Mouse (Mus musculus): ENCODE measurements around the gene Cenpt. TPM values are rescaled to one million over a fixed set of nuclear protein-coding genes. Genes with fewer than 3 reads are reported as not detected.
A peak's percentile ranks its signal among the peaks of the same experiment; 100 is the strongest.

Gene Cenpt
- 67.1 and 70.7 TPM in 2 replicates for polyA plus RNA-seq (2016; fragmentation: Nextera tagmentation; extraction: Ambion mirVana)

DNA sequence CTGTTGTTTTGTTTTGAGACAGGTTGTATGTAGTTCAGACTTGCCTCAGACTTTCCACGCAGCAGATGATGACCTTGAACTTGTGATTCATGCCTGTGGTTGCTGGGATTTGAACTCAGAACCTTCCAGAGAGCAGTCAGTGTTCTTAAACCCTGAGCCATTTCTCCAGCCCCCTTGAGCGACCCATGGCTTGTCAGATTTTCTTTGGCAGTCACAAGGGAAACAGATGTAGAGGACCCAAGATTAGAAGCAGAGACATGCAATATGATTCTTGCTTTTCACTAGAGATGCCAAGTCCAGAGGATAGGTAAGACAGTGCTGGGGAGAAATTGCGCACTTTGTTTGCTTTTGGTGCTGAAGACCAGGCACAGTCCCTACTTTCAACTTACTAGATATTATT lies at the start of gene Cenpt:
TSS of gene Cenpt (minus strand) at position 101 of the 400 bp plus-strand sequence.
- no peak for ATAC-seq (ENCODE audit: low FRiP score)

GRCm38 (mm10) chr8:105900941-105901616 lies 48.0 kb upstream of the Cenpt start:
- Histone ChIP-seq H3K4me2 (peak overlapping the region; percentile 91), H3K4me1 (peaks cover 10% of the 10 kb centered on the region), H3K36me3 (replicated peaks) (no peaks in the 10 kb centered on the region), H3K4me3 (replicated peaks) (peak overlapping the region; percentile 92), H3K9me3 (no peaks in the 10 kb centered on the region), H3K27me3 (no peaks in the 10 kb centered on the region), H3K27ac (peak overlapping the region; percentile 86), H3K9ac (peak overlapping the region; percentile 95)
- no peak for ATAC-seq (ENCODE audit: low FRiP score)
- 39% methylated on average over 16 of the region's 16 CpGs for WGBS

More for the DNA sequence above, at the start of gene Cenpt:
- no peaks in the 10 kb centered on the region for H3K27me3 ChIP-seq
- H3K27ac ChIP-seq: no peak within 1 kb of the TSS
- peaks cover 38% of the 10 kb centered on the region for H3K4me1 ChIP-seq
- H3K4me2 ChIP-seq: no peak within 1 kb of the TSS
- no peak within 1 kb of the TSS for H3K4me3 ChIP-seq (replicated peaks)
- WGBS: 92% methylated on average over 3 of the region's 3 CpGs
- H3K9ac ChIP-seq: no peak within 1 kb of the TSS
- peaks cover 13% of the 10 kb centered on the region for H3K36me3 ChIP-seq (replicated peaks)
- no peaks in the 10 kb centered on the region for H3K9me3 ChIP-seq

DNA sequence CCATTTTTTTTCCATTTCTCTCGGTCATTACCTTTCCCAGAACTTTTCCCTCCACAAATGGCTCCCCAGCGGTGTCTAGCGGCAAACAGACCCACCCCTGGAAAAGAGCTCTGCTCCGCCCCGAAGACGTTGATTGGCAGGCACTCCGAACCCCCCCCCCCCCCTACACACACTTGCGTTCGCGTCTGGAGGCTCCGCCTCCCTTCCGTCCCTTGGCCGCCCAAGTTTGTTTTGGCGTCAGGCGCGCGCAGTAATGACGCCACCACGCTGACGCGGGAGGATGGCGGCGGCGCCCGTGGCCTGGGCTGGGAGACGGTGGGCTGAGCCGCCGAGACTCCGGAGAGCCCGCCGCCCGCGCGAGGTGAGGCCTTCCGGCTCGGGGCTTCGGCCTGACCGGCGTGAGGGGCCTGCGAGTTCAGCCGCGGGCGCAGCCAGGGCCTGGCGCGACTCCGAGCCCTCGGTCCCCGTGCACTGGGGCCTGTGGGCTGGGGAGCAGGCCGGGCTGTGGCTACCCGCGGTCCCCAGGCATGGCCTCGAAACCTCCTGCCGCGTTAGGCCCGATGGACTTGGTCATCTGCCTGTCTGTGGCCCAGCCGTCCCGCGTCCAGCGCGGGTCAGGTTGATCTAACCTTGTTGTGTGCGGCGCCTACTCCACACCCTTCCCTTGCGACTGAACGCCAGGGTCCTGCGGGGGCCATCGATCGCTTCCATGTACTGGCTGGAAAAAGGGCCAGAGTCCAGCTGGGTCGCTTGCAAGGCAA lies 47.3 kb upstream of the Cenpt start, which contains the start of gene Pskh1:
TSS of gene Pskh1 (plus strand) at position 262 of the 761 bp plus-strand sequence.
- Histone ChIP-seq H3K27me3 (no peaks in the 10 kb centered on the region), H3K4me2 (peak within 1 kb of the TSS; percentile 91), H3K4me3 (replicated peaks) (peak within 1 kb of the TSS; percentile 92), H3K4me1 (peaks cover 10% of the 10 kb centered on the region), H3K9me3 (no peaks in the 10 kb centered on the region), H3K27ac (peak within 1 kb of the TSS; percentile 86), H3K36me3 (replicated peaks) (no peaks in the 10 kb centered on the region), H3K9ac (peak within 1 kb of the TSS; percentile 95)
- peak; percentile 95 for ATAC-seq (ENCODE audit: low FRiP score)
- under 1% methylated on average over 68 of the region's 68 CpGs for WGBS

DNA sequence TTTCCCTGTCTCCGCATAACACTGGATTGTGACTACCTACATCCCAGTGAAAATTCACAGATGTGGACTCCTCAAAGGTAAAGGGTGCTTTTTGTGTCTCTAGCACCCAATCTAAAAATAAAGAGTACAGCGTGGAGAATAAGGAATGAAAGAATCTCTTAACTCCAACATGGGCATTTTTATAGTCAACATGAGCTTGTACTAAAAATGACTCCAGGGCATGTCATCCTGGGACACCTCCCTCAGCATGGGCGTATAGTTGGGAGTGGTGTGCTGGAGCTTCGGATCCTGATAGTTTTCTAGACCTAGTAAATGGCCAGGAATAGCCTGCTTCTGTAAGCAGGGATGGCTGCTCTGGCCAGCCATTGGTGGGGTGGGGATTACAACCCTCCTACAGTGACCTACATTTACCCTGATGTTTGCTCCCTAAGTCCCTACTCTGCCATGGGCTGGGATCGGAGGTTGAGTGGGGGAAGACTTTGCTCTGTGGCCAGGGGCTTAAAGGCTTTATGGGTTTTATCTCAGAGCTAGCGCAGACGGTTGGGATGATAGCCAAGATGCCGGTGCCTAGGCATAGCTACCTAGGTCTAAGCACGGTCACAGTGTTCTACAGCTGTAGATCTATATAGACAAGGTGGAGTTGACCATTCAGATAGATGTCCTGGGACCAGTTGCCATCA lies 44.9 kb upstream of the Cenpt start:
- Histone ChIP-seq H3K27ac (no peak overlapping the region), H3K27me3 (no peaks in the 10 kb centered on the region), H3K36me3 (replicated peaks) (peaks cover 10% of the 10 kb centered on the region; the same call in 1 of the 2 replicates), H3K4me2 (no peak overlapping the region), H3K9me3 (no peaks in the 10 kb centered on the region), H3K9ac (no peak overlapping the region), H3K4me1 (peaks cover 20% of the 10 kb centered on the region), H3K4me3 (replicated peaks) (no peak overlapping the region)
- no peak for ATAC-seq (ENCODE audit: low FRiP score)
- 80% methylated on average over 9 of the region's 9 CpGs for WGBS

DNA sequence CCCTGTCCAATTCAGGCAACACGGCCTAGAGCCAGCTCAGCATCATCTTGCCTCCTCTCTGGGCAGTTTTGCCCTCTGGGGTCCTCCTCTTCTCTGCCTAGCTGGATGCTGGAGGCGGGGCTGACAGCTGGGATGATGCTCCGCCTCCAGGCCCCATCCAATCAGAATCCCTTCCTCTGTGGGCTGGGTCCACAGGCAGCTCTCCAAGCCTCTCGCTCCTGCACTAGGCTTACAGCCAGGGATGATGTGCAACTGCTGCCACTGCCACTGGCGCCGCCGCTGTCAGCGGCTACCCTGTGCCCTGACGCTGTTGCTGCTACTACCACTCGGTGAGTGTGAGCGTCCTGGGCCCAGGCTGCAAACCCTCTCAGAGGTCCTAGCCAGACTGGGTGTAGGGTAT lies 40.3 kb upstream of the Cenpt start, which contains the start of gene Nrn1l:
TSS of gene Nrn1l (plus strand) at position 229 of the 400 bp plus-strand sequence.
- peak; percentile 96 for ATAC-seq (ENCODE audit: low FRiP score)
- no peaks in the 10 kb centered on the region for H3K27me3 ChIP-seq
- peak within 1 kb of the TSS; percentile 20; the same call in 1 of the 2 replicates for H3K4me2 ChIP-seq
- no peak within 1 kb of the TSS for H3K4me3 ChIP-seq (replicated peaks)
- 3% methylated on average over 11 of the region's 11 CpGs for WGBS
- H3K36me3 ChIP-seq (replicated peaks): peaks cover 54% of the 10 kb centered on the region
- H3K9ac ChIP-seq: peak within 1 kb of the TSS; percentile 43; the same call in 1 of the 2 replicates
- H3K27ac ChIP-seq: peak within 1 kb of the TSS; percentile 51; the same call in 1 of the 2 replicates
- H3K4me1 ChIP-seq: peaks cover 10% of the 10 kb centered on the region
- H3K9me3 ChIP-seq: no peaks in the 10 kb centered on the region

GRCm38 (mm10) chr8:105892432-105892831 lies 39.4 kb upstream of the Cenpt start:
- Histone ChIP-seq H3K9me3 (no peaks in the 10 kb centered on the region), H3K27ac (no peak overlapping the region), H3K9ac (no peak overlapping the region), H3K4me1 (peaks cover 10% of the 10 kb centered on the region), H3K4me2 (no peak overlapping the region), H3K36me3 (replicated peaks) (peaks cover 64% of the 10 kb centered on the region), H3K4me3 (replicated peaks) (no peak overlapping the region), H3K27me3 (no peaks in the 10 kb centered on the region)
- 0 out of 2 replicates have a peak, but pooled peaks have one; percentile 45 for ATAC-seq (ENCODE audit: low FRiP score)
- 91% methylated on average over 6 of the region's 6 CpGs for WGBS

DNA sequence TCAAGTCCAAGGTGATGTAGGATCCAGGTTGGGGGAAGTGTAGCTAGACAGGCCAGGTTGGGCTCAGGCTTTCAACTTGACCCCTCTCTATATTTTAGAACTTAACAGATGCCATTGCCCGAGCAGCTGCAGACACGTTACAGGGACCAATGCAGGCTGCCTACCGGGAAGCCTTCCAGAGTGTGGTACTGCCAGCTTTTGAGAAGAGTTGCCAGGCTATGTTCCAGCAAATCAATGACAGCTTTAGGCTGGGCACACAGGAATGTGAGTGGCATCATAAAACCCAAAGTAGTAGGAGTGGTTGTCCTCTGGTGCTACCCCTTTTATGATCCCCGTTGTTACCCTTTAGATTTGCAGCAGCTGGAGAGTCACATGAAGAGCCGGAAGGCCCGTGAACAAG lies 37.8 kb upstream of the Cenpt start:
- H3K36me3 ChIP-seq (replicated peaks): peaks cover 79% of the 10 kb centered on the region
- ATAC-seq (ENCODE audit: low FRiP score): no peak
- H3K4me3 ChIP-seq (replicated peaks): no peak overlapping the region
- 91% methylated on average over 6 of the region's 6 CpGs for WGBS
- no peaks in the 10 kb centered on the region for H3K27me3 ChIP-seq
- H3K4me1 ChIP-seq: peaks cover 10% of the 10 kb centered on the region
- no peak overlapping the region for H3K27ac ChIP-seq
- H3K9me3 ChIP-seq: no peaks in the 10 kb centered on the region
- no peak overlapping the region for H3K9ac ChIP-seq
- H3K4me2 ChIP-seq: no peak overlapping the region

DNA sequence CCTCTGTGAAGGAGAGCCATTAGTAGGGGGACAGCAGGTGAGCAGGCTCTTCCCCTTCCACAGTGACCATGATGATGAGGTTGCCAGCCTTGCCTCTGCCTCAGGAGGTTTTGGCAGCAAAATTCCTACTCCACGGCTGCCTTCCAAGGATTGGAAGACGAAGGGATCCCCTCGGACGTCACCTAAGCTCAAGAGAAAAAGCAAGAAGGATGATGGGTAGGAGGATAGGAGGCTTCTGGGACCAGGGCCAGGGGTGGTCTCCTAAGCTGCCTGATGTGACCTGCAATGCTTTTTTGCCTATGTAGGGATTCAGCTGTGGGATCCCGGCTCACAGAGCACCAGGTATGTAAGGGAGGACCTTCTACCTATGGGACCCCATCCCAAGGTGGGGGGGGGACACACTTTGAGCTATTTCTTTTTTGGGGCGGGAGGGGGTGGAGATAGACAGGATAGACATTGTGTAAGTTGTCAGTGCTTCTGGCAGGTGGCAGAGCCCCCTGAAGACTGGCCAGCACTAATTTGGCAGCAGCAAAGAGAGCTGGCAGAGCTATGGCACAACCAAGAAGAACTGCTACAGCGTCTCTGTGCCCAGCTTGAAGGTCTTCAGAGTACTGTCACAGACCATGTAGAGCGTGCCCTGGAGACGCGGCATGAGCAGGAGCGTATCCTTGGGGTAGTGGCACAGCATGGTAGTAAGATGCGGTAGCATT lies 36.8 kb upstream of the Cenpt start:
- no peak overlapping the region for H3K4me3 ChIP-seq (replicated peaks)
- no peak overlapping the region for H3K4me2 ChIP-seq
- H3K36me3 ChIP-seq (replicated peaks): peaks cover 87% of the 10 kb centered on the region
- no peak for ATAC-seq (ENCODE audit: low FRiP score)
- H3K9ac ChIP-seq: no peak overlapping the region
- WGBS: 95% methylated on average over 12 of the region's 12 CpGs
- no peak overlapping the region for H3K27ac ChIP-seq
- H3K4me1 ChIP-seq: peaks cover 10% of the 10 kb centered on the region
- no peaks in the 10 kb centered on the region for H3K9me3 ChIP-seq
- H3K27me3 ChIP-seq: no peaks in the 10 kb centered on the region

- Histone ChIP-seq H3K4me3 (replicated peaks) (peak within 1 kb of the TSS; percentile 88), H3K36me3 (replicated peaks) (peaks cover 55% of the 10 kb centered on the region), H3K4me1 (peaks cover 31% of the 10 kb centered on the region), H3K9ac (peak within 1 kb of the TSS; percentile 91), H3K9me3 (no peaks in the 10 kb centered on the region), H3K27me3 (no peaks in the 10 kb centered on the region), H3K27ac (0 out of 2 replicates have a peak within 1 kb of the TSS, but pooled peaks have one; percentile 44), H3K4me2 (peak within 1 kb of the TSS; percentile 74)
- 1% methylated on average over 45 of the region's 45 CpGs for WGBS
- peak; percentile 71 for ATAC-seq (ENCODE audit: low FRiP score)
These were observed 27.9 kb upstream of the Cenpt start, which contains the start of gene Edc4 for GRCm38 (mm10) chr8:105880754-105881520. Edc4 (plus strand) TSS chr8:105880881.

GRCm38 (mm10) chr8:105874301-105874700 lies 21.2 kb upstream of the Cenpt start:
- Histone ChIP-seq H3K4me3 (replicated peaks) (no peak overlapping the region), H3K36me3 (replicated peaks) (peaks cover 88% of the 10 kb centered on the region), H3K9ac (no peak overlapping the region), H3K27ac (no peak overlapping the region), H3K27me3 (no peaks in the 10 kb centered on the region), H3K9me3 (no peaks in the 10 kb centered on the region), H3K4me1 (no peaks in the 10 kb centered on the region), H3K4me2 (no peak overlapping the region)
- 91% methylated on average over 6 of the region's 6 CpGs for WGBS
- no peak for ATAC-seq (ENCODE audit: low FRiP score)
